Mouse (Mus musculus): ENCODE results near the gene Cacna1c. TPM values are rescaled to one million over a fixed set of nuclear protein-coding genes. Genes with fewer than 3 reads are reported as not detected.

Cacna1c gene
- total RNA-seq, 2 experiments from 2014 or later = 2.1 to 2.7 TPM

DNA sequence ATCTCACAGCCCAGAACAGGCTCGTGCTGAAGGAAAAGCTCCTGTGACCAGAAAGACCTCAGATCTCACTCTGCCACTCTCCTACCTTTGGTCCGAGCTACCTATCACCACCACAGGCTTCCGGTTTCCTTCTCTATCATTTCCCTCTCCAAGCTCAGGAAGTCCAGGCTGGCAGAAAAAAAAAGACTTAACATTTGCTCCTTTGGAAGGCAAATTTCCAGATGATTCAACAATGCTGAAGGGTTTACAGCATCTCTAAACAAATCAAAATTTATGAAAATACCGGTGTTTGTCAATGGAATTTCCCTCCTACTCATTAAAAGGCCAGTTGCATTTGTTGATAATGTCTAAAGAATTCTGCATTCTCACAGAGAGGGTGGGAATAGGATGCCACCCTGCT lies 288.0 kb downstream of the Cacna1c start:
- no peak for DNase-seq

GRCm38 (mm10) chr6:118907704-118908103 lies 288.5 kb downstream of the Cacna1c start:
- DNase-seq = no peak

DNA sequence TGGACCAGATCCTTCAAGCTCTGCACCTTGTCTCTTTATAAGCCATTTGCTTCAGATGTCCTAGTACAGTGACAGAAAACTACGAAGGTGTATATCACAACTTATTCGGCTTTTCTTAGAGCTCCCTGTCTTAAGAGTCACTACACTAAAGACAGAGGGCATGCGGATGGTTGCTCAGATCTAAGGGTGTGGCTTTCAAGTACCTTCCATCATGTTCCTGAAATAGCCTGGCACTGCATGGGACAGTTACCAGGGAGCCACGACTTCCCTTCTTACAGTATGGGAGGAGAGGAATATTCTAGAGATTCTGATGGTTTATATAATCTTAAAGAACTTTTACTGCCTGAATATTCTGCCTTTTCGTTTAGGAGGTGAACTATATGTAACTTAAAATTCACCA lies 289.3 kb downstream of the Cacna1c start:
- DNase-seq = no peak

GRCm38 (mm10) chr6:118899688-118900087 lies 296.5 kb downstream of the Cacna1c start:
- DNase-seq = no peak

- peak; percentile 41 for DNase-seq
Observed at GRCm38 (mm10) chr6:118897101-118897500, 299.1 kb downstream of the Cacna1c start.

GRCm38 (mm10) chr6:118894043-118894442 lies 302.2 kb downstream of the Cacna1c start:
- no peak for DNase-seq

- DNase-seq = no peak
Observed at GRCm38 (mm10) chr6:118889441-118889840, 306.8 kb downstream of the Cacna1c start.

DNA sequence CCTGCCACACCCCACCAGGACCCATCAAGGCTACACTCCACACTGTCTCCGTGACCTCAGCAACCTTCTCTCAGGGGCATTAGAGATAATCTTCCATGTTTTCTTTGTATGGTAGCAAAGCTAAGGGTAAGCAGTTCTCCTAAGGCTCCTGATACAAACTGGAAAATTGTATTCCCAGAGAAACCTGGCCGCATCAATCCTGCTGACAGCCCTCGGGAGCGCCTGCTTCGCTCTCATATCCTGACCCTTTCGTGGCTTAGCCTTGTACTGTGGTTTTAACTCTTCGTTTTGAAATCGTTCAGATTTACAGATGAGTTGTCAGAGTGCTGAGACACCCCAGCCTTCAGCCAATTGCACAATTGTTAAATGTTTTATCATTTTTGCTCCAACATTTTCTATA lies 309.2 kb downstream of the Cacna1c start:
- DNase-seq = no peak

DNA sequence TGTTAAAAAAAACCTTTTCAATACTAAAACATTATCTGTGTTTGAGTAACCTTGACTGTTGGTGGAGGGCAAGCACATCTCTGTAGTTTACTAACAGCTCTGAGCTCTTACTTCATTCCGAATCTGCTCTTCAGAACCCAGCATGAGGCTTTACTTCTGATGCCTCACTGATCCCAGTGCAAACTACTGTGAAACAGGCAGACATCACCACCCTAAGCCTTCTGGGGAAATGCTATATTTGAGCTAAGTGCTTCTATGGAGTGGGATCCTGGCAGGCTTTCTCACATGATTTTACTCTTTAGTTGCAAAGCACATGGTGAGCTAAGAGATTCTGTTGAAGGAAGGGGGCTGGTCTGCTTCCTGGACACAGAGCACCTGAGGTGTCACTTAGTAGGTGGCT lies 311.3 kb downstream of the Cacna1c start:
- DNase-seq = no peak

GRCm38 (mm10) chr6:118884073-118884551 lies 312.1 kb downstream of the Cacna1c start:
- no peak for DNase-seq

GRCm38 (mm10) chr6:118876204-118876603 lies 320.0 kb downstream of the Cacna1c start:
- no peak for DNase-seq

- DNase-seq = no peak
Observed at GRCm38 (mm10) chr6:118870241-118870841, 325.9 kb downstream of the Cacna1c start.

DNA sequence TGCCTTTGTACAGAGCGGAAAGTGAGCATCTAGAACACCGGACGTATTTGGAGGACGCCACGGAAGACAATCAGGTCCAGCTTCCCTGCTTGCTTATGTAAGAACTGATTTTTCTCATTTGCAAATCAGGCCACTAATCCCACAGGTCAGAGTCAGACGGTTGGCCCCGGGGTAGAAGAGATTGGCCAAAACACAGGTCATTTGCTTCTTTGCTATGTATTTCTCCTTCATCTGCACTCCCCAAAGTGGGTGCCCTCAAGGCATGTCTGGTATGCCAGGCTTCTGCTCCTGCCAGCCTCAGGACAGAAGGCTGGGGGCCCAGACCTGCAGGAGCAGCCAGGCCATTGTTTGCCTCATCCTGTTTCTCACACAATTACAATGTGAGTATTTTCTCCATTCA lies 328.8 kb downstream of the Cacna1c start:
- DNase-seq = no peak

- DNase-seq = no peak
Observed at GRCm38 (mm10) chr6:118866889-118867288, 329.3 kb downstream of the Cacna1c start.

DNA sequence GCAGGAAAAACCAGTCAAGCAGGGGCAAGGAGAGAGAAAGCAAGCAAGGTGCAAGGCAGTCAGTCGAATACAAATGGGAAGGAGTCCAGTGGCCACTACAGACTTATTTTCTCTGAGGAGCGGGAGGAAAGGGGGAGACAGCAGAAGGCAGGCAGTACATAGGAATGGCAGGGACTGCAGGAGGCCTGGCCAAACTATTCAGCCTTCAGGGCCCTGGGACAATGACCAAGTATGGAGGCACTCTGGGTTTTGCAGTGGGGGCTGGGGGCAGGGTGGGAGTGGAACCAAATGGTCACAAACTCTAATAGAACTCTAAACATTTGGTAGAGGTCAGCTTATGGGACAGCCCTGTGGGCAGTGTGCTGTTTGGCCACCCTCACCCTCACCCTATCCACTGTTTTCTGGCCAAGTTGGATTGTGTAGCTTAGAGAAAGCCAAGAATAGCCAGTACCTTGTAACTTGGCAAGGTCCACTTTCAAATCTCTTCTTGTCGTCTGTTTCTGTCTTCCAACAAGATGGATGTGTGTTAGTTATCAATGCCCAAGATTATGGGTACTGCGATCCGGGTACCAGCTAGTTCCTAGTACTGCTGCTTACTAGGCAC lies 330.3 kb downstream of the Cacna1c start:
- no peak for DNase-seq

DNA sequence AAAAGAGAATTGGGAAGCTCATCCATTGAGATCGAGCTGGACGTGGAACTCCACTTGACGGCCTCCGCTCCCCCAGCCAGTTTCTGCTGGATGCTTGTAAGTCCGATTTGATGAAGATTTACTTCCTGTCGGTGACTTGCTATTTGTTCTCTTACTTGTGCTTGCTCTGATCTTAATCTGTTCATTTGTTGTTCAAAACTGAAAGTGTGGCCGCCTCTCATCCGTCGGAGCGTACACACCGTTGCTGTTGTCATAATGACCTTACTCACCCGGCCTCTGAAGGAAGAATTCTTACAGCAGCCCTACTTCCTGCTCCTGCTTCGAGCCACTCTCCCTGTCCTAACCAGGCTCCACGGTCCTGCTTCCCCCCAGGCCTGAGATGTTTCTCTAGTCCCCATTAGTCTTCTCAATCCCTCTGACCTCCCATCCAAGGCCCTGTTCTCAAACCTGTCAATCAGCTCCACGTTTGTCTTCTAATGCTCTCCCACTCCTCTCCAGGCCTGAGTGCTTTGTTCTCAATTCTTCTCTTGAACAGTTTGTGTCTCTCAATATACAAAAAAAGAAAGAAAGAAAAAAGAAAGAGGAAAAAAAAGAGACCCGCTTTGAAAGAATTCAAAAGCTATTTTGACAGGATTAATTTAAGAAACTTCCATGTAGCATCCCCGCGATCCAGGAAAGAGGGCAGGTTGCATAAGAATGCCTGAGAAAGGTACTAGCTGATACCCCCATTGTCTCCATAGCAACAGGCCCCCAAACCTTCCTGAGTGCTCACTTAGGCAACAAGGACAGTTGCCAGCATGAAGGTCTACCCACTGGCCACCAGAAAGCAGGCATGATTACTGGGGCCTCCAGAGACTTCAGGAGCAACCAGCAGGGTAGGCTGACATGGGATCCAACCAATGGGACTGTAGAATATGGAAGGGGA lies 331.3 kb downstream of the Cacna1c start:
- no peak for DNase-seq

DNA sequence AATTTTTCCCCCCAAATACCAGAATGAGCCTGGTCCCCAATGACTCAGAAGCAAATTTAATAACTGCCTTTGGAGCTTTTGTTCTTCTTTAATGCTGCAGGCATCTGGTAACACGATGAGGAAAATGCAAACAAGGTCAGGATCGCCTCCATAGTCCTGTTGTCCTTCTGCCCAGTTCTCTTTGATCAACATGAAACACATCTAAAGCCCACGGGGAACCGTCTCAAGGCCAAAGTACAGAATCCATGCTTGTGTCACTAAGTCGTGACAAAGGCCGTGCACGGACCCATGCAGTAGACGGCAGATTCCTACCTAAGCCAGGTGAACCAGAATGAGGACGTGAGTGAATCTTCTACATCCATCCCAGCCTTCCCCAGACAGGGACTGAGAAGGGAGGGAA lies 333.5 kb downstream of the Cacna1c start:
- DNase-seq = no peak

GRCm38 (mm10) chr6:118862091-118862490 lies 334.1 kb downstream of the Cacna1c start:
- DNase-seq = no peak

DNA sequence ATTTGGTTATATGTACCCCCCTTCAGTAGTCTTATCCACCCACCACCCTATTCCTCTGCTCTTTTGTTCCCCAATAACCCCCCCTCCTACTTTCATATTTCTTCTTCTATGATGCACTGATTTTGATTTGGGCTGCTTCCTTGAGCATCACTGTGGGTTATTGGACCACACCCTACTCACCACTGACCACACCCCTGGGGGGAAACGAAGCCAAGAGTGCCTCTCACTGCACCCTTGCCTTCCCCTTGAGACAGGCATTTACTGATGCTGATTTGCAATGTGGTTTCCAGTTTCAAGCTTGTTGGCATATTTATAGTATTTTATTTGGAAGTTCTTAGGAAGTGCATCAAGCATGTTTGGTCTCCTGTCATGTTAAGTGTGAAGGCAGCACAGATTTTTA lies 337.8 kb downstream of the Cacna1c start:
- DNase-seq = no peak

GRCm38 (mm10) chr6:118852131-118852530 lies 344.1 kb downstream of the Cacna1c start:
- no peak for DNase-seq

DNA sequence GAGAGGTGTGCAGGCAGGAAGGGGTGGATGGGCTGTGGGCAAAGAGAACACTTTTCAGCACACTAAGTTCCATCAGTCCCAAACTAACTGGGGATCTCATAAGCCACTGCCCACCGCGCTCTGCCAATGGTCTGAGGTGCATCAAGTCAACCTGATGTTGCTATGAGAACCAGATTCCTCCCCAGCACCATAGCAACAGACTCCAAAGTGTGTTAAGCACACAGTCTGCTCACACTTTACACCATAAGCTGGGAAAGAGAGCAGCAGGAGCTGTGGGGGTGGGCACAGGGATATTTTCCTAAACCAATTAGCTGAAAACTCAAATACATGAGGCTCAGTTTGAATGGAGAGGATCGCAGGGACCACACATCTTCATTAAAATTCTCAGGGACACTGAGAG lies 345.1 kb downstream of the Cacna1c start:
- no peak for DNase-seq

- no peak for DNase-seq
Observed at GRCm38 (mm10) chr6:118848640-118849039, 347.6 kb downstream of the Cacna1c start.

DNA sequence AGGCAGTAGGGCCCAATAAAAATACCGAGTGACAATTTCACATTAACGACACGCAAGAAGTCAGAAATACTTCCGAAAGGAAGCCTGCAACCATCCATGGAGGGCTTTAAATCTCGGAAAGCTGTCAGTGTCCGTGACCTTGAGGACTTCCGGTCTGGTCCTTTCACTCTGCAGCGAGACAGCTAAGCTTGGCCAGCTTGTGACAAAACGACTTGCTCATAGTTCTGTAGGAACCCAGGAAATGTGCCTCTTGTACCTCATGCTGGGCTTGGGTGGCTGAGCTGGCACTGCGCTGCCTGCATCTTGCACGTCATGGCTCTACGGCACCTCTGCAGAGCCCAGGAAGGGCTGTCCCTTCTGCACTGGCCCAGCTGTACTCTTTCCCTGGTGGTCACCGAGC lies 348.5 kb downstream of the Cacna1c start:
- no peak for DNase-seq

All from gastrocnemius, postnatal 25 days (tissue).